Mouse (Mus musculus) ES-Bruce4 (cell line): ENCODE data around the gene Cyp2c23.

Experiments
- CTCF ChIP-seq: IDR thresholded peaks from one replicate; pipeline ENCODE4 v1.8.1; 2011; ENCODE audit warnings: low read depth, low read length
- EP300 ChIP-seq: IDR thresholded peaks from 2 replicates; pipeline ENCODE4 v1.6.1; 2011; ENCODE audit warnings: low read depth, low read length; ENCODE audit not compliant: insufficient read depth
- POLR2A ChIP-seq: IDR thresholded peaks from one replicate; pipeline ENCODE4 v1.8.1; 2011; ENCODE audit warnings: low read length; ENCODE audit not compliant: insufficient read depth

DNA sequence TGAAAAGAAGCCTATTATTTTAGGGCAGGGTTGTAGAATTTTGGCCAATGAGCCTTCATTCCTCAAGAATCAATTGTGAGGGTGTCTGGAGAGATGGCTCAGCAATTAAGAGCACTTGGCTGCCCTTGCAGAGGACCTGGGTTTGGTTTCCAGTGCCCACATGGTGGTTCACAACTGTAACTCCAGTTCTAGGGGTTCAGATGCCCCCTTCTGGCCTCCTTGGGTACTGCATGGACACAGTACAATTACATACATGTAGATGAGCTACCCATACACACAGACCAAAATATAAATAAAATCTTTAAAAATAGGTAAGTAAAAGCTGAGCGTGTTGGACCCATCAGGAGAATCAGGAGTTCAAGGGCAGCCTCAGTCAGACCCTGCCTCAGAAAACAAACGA is 67.8 kb downstream of the Cyp2c23 start:
- TF ChIP-seq POLR2A (no peak), CTCF (peak; percentile 56), EP300 (no peak)
